Mouse (Mus musculus): ENCODE measurements around the gene Whrn.

Whrn gene

DNA sequence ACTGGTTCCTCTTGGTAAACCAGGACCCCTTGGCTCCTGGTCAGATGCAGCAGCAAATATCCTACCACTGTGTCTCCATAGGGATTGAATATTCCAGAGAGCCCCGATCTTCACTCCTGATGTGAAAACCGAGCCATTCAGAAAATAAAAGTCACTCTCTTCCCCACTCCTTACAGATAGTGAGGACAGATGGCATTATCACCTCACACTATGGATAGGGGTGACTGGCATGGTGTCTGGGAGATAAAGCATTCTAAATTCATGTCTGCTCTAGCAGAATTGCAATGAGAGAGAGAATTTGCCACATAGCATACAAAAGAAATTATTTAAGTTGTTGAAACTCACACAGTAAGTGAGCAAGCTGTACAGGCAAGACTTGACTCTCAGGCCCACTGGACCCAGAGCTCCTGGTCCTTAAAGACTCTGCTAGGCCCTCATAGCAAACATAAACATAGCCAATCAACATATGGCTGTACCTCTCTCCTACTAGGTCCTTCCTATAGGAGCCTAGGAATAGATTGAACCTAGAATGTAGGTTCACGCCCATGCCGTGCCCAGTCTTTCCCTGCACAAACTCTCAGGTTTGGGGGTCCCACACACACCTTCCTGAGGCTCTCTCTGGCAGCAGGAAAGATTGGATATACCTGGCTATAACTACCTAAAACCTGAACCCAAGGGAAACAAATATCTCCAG is 113.0 kb downstream of the Whrn start:
- DNase-seq (ENCODE audit: low read depth): no peak

DNA sequence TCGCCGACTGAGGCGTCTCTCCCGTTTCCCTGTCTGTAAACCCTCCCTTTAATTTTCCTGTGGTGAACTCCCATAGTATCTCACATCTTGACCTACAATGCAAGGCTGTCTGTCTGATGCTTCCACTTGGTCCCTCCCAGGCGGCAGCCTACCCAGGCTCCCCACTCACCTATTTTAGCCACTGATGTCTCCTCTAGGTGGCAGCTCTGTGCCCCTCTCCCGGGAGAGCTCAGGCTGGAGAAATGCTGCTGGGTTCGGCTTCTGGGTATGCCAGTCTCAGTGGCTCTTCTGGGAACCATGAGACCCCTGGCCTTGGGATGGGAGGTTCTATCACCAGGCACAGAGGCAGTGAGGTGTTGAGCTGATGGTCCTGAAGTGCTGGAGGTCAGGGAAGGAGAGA is 118.3 kb downstream of the Whrn start:
- no peak for DNase-seq (ENCODE audit: low read depth)

- no peak for DNase-seq (ENCODE audit: low read depth)
These were observed 120.4 kb downstream of the Whrn start for GRCm38 (mm10) chr4:63375367-63375766.

DNA sequence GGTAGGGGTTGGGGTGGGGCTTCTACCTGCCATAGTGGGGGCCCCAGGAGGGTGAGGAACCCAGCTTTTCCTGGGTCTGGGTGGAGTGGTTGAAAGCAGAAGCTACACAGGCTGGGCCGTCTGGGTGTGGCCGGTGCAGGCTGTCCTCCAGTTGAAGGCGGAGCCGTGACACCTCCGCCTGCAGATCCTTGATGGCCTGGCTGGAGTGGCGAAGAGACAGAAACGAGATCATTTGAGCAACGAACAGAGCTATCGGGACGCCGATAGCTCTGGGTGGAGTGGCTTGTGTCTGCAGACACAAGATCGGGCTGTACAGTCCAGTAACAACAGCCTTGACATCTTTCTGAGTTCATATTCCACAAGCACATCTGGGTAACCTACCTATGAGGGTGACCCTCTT is 121.5 kb downstream of the Whrn start:
- no peak for DNase-seq (ENCODE audit: low read depth)

DNA sequence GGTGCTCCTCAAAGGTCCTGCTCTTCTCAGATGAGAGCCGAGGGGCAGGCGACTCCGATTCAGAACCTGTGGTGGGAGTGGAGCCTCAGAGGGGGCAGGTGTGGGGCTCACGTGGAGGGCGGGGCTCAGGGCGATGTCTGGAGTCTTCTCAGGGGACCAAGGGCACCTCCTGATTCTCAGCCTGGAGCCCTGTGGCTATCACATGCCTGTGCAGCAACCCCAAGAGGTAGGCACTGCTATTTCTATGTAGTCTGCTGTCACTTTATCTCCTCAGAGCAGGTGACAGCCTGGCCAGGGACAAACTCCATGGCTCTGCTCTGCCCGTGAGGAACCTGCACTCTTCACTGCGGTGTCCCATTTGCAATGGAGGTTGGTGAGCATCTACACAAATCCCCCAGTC is 122.4 kb downstream of the Whrn start:
- no peak for DNase-seq (ENCODE audit: low read depth)

DNA sequence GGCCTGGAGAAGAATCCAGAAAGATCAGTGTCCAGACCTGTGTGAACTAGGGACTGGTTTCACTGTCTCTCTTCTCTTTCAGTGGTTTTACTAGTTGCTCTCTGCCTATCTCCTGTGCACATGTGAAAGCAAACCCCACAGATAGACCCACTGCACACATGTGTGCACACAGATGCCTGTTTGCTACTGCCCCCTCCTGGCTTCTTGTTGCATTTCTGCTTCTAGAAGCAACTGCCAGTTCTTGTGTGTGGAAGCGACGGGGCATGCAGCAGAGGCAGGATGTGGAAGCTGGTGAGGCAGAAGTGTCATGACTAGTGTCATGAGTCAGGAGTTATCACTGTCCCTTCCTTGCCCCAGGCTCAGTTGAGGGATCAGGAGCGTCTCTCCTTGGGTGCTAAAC is 123.9 kb downstream of the Whrn start:
- no peak for DNase-seq (ENCODE audit: low read depth)

DNA sequence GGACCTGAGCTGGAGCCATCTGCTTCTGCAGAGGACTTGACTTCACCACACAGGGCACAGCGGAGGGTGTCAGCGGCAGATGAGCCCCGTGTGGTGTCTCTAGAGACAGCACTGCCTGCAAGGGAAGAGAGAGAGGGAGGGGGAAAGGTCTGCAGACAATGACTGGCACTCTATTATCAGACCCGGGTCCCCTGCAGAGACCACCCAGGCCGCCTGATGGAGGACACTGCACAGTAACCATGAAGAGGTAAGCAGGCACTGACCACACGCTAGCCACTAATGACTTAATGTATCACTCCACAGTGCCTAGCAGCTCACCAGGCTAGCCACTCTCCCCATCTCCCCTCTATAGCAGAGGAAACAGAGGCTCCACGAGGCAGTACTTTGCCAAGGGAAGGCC is 124.9 kb downstream of the Whrn start:
- no peak for DNase-seq (ENCODE audit: low read depth)

- DNase-seq (ENCODE audit: low read depth): no peak
These were observed 127.2 kb downstream of the Whrn start for GRCm38 (mm10) chr4:63368577-63368976.

Measured in fibroblast of lung, adult 2 months (primary cell).